Mouse (Mus musculus) myocyte (in vitro differentiated cells): ENCODE data around the gene Unc5c. TPM values are rescaled to one million over a fixed set of nuclear protein-coding genes. Genes with fewer than 3 reads are reported as not detected.

Source experiments
- H3K27me3 ChIP-seq: one replicate; pipeline ENCODE4 v1.6.1; 2011; ENCODE audit not compliant: control insufficient read depth, insufficient read depth, insufficient read length
- H3K36me3 ChIP-seq: one replicate; pipeline ENCODE4 v1.6.1; 2011; ENCODE audit not compliant: control insufficient read depth, insufficient read depth
- H3K4me2 ChIP-seq: one replicate; pipeline ENCODE4 v1.6.1; 2011; ENCODE audit warnings: low read depth, control low read depth
- H3K4me3 ChIP-seq: one replicate; pipeline ENCODE4 v1.5.1; 2011; ENCODE audit warnings: mild to moderate bottlenecking, control low read depth, moderate library complexity
- H3K79me2 ChIP-seq: one replicate; pipeline ENCODE4 v1.6.1; 2011; ENCODE audit not compliant: control insufficient read depth, insufficient read depth
- H3ac ChIP-seq: one replicate; pipeline ENCODE4 v1.6.1; 2011; ENCODE audit not compliant: control insufficient read depth, insufficient read length
- CEBPB ChIP-seq: IDR thresholded peaks from 2 replicates; pipeline ENCODE4 v1.6.1; 2011; ENCODE audit warnings: mild to moderate bottlenecking, moderate library complexity; ENCODE audit not compliant: poor library complexity, insufficient read depth, severe bottlenecking
- E2F4 ChIP-seq: IDR thresholded peaks from one replicate; pipeline ENCODE4 v1.6.1; 2011; ENCODE audit warnings: mild to moderate bottlenecking, control low read depth, moderate library complexity; ENCODE audit not compliant: insufficient read depth
- MAX ChIP-seq: IDR thresholded peaks from one replicate; pipeline ENCODE4 v1.6.1; 2011; ENCODE audit warnings: low read depth, mild to moderate bottlenecking, control low read depth
- MYOD1 ChIP-seq, 3 experiments: IDR thresholded peaks; one replicate each; pipeline ENCODE4 v1.6.1; 2011; ENCODE audit warnings: control low read depth in 2 of 3, low read depth in 2 of 3, mild to moderate bottlenecking in 2 of 3, moderate library complexity in 1 of 3; ENCODE audit not compliant: insufficient read length in 2 of 3, control insufficient read depth in 1 of 3
- MYOG ChIP-seq, 3 experiments: IDR thresholded peaks; one replicate each; pipeline ENCODE4 v1.6.1; 2011; ENCODE audit warnings: control low read depth in 2 of 3, low read depth in 2 of 3, mild to moderate bottlenecking in 2 of 3; ENCODE audit not compliant: insufficient read length in 2 of 3, control insufficient read depth in 1 of 3, insufficient read depth in 1 of 3
- POLR2A ChIP-seq: IDR thresholded peaks from one replicate; pipeline ENCODE4 v1.6.1; 2011; ENCODE audit warnings: low read depth, mild to moderate bottlenecking, control low read depth, moderate library complexity; ENCODE audit not compliant: insufficient read length
- POLR2AphosphoS2 ChIP-seq: IDR thresholded peaks from one replicate; pipeline ENCODE4 v1.6.1; 2011; ENCODE audit warnings: low read depth, control low read depth; ENCODE audit not compliant: insufficient read length
- REST ChIP-seq: IDR thresholded peaks from one replicate; pipeline ENCODE4 v1.6.1; 2011; ENCODE audit warnings: mild to moderate bottlenecking, control low read depth, moderate library complexity; ENCODE audit not compliant: insufficient read depth, insufficient read length
- SRF ChIP-seq: IDR thresholded peaks from one replicate; pipeline ENCODE4 v1.6.1; 2011; ENCODE audit warnings: low read depth; ENCODE audit not compliant: control insufficient read depth, insufficient read length
- TCF12 ChIP-seq: IDR thresholded peaks from one replicate; pipeline ENCODE4 v1.6.1; 2011; ENCODE audit warnings: mild to moderate bottlenecking, control low read depth; ENCODE audit not compliant: poor library complexity, insufficient read depth, severe bottlenecking
- TCF3 ChIP-seq: IDR thresholded peaks from one replicate; pipeline ENCODE4 v1.6.1; 2011; ENCODE audit warnings: low read depth, control low read depth; ENCODE audit not compliant: insufficient read length
- USF1 ChIP-seq: IDR thresholded peaks from one replicate; pipeline ENCODE4 v1.6.1; 2011; ENCODE audit warnings: low read depth, mild to moderate bottlenecking, control low read depth, moderate library complexity
- polyA plus RNA-seq: library from polyadenylated mRNA; unstranded; fragments of >200 nt; fragmentation: generic; extraction: Trizol; gene quantifications from one replicate; pipeline ENCODE4 v1.2.1, GENCODE M21; 2012; ENCODE audit warnings: missing spikeins

Unc5c gene
- polyA plus RNA-seq, 1 experiment = 1.00 TPM

DNA sequence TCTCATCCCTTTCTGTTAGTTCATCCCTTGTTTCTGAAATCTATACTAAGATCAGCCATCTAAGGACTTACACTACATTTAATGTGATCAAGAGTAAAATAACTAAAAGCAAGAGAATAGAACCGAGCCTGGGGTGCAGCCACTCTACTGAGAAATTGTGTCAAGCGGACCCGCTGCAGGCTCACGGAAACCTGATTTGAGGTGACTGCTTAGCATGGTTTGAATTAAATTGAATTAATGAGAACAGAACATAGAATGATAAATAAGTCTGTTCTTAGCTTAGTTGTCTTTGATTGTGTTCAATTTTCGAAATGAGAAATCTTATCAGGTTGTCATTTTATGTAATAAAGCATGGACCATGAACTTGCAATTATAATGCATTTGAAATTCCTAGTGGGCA lies 68.8 kb downstream of the Unc5c start:
- H3K79me2 ChIP-seq = no peaks in the 10 kb centered on the region
- H3K36me3 ChIP-seq = no peaks in the 10 kb centered on the region
- no peak overlapping the region for H3ac ChIP-seq
- no peak overlapping the region for H3K4me2 ChIP-seq
- no peak overlapping the region for H3K4me3 ChIP-seq
- H3K27me3 ChIP-seq = no peaks in the 10 kb centered on the region
- no peak for TF ChIP-seq E2F4
- TF ChIP-seq MYOD1 (IDR thresholded peaks at IDR 0.05; ENCODE audit: control insufficient read depth in 1 of 3, insufficient read length in 2 of 3, low read depth in 2 of 3) = no peak
- TF ChIP-seq POLR2AphosphoS2 = no peak
- no peak for TF ChIP-seq MAX
- TF ChIP-seq TCF12 = no peak
- TF ChIP-seq POLR2A = no peak
- TF ChIP-seq USF1 = no peak

DNA sequence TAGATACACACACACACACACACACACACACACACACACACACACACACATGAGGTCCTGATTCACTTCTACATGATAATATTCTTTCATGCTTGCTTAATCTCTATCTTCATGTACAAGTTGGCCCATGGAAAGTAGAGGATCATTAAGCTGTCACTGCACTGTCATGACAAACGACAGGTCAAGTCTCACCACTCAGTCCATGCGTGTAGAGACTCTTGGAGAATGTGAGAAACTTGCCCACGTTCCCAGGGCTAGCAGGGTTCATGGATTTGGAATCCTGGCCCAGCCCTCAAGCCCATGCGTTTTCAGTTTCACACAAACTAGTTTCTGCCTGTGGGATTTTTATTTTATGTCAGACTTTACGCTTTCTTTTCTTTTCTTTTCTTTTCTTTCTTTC lies 71.8 kb downstream of the Unc5c start:
- H3K27me3 ChIP-seq = no peaks in the 10 kb centered on the region
- no peaks in the 10 kb centered on the region for H3K79me2 ChIP-seq
- no peaks in the 10 kb centered on the region for H3K36me3 ChIP-seq
- no peak overlapping the region for H3K4me3 ChIP-seq
- H3K4me2 ChIP-seq = no peak overlapping the region
- no peak overlapping the region for H3ac ChIP-seq
- TF ChIP-seq POLR2A (no peak), E2F4 (no peak), SRF (no peak), POLR2AphosphoS2 (no peak), MYOG (IDR thresholded peaks at IDR 0.05; ENCODE audit: control insufficient read depth in 1 of 3, insufficient read depth in 1 of 3, insufficient read length in 2 of 3, low read depth in 2 of 3) (no peak), REST (no peak)

DNA sequence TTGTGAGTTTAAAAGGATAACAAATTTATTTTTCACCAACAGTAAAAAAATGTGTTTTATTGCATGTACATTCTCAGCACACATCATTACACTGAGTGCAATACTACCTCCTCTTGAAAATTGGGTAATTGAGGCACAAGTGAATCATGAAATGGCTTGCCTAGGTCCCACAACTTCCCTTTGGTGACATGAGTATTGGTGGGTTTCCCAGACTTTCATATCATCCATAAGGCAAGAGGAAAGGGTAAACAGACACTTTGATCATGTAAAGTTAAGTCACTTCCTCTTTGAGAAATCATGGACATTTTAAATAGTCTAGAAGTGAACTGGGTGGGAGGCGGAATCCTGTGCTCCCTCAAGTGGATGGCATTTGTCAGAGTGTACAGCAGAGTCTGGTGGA lies 73.1 kb downstream of the Unc5c start:
- no peaks in the 10 kb centered on the region for H3K36me3 ChIP-seq
- no peaks in the 10 kb centered on the region for H3K27me3 ChIP-seq
- no peak for TF ChIP-seq MYOD1 (IDR thresholded peaks at IDR 0.05; ENCODE audit: control insufficient read depth in 1 of 3, insufficient read length in 2 of 3, low read depth in 2 of 3)
- TF ChIP-seq SRF = no peak
- TF ChIP-seq E2F4 = no peak
- no peak for TF ChIP-seq USF1
- TF ChIP-seq MAX = no peak
- TF ChIP-seq POLR2AphosphoS2 = no peak
- no peak for TF ChIP-seq TCF12
- no peak for TF ChIP-seq MYOG (IDR thresholded peaks at IDR 0.05; ENCODE audit: control insufficient read depth in 1 of 3, insufficient read depth in 1 of 3, insufficient read length in 2 of 3, low read depth in 2 of 3)
- no peak overlapping the region for H3K4me2 ChIP-seq
- H3ac ChIP-seq = no peak overlapping the region
- no peaks in the 10 kb centered on the region for H3K79me2 ChIP-seq
- H3K4me3 ChIP-seq = no peak overlapping the region

DNA sequence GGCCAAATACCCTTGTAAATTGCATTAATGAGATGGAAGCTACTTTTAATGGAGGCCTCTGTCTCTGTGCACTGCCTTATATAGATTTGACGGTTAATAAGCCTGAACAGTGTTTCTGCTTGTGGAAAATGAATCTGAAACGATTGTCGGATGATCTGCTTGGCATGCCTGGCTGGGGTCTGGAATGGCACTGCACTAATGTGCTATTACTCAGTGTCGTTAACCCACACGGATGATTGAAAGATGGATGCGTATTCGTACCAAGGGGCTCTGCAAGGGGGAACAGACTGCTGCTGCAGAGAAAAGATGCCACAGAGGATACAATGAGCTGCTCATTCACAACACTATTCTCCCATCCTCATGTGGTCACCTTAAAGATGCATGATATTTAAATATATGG lies 75.7 kb downstream of the Unc5c start:
- Histone ChIP-seq H3K4me3 (no peak overlapping the region), H3K36me3 (no peaks in the 10 kb centered on the region), H3K4me2 (no peak overlapping the region), H3ac (no peak overlapping the region), H3K79me2 (no peaks in the 10 kb centered on the region), H3K27me3 (no peaks in the 10 kb centered on the region)
- TF ChIP-seq CEBPB (no peak), MAX (no peak), TCF3 (no peak), USF1 (no peak), POLR2AphosphoS2 (no peak), MYOD1 (IDR thresholded peaks at IDR 0.05; ENCODE audit: control insufficient read depth in 1 of 3, insufficient read length in 2 of 3, low read depth in 2 of 3) (no peak), REST (no peak), SRF (no peak), E2F4 (no peak), POLR2A (no peak), TCF12 (no peak), MYOG (IDR thresholded peaks at IDR 0.05; ENCODE audit: control insufficient read depth in 1 of 3, insufficient read depth in 1 of 3, insufficient read length in 2 of 3, low read depth in 2 of 3) (no peak)

DNA sequence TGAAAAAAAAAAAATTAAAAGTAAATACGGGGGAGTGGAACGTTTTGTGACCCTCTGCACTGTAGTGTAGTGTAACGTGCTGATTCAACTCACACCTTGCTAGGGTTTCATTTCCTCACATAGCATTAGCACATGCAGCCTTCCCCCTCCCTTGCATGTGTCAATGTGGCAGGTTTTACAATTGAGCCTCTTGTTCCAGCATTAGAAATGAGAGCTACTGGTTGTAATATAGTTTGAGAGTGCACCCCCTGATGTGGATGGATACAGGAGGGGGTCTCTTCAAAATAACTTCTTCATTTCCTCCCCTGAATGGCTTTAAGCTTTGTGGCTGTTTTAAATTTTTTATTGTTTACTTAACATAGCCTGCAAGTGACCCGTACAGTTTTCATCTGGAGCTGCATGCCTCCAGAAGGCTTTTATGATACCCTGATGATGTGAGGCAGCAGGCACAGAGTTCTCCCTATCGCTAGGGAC lies 82.4 kb downstream of the Unc5c start:
- TF ChIP-seq TCF3 (no peak), USF1 (no peak), CEBPB (no peak), REST (no peak), POLR2A (no peak), MYOD1 (IDR thresholded peaks at IDR 0.05; ENCODE audit: control insufficient read depth in 1 of 3, insufficient read length in 2 of 3, low read depth in 2 of 3) (no peak), MAX (no peak), SRF (no peak), E2F4 (no peak), POLR2AphosphoS2 (no peak), MYOG (IDR thresholded peaks at IDR 0.05; ENCODE audit: control insufficient read depth in 1 of 3, insufficient read depth in 1 of 3, insufficient read length in 2 of 3, low read depth in 2 of 3) (no peak), TCF12 (no peak)
- H3K27me3 ChIP-seq = no peaks in the 10 kb centered on the region
- H3ac ChIP-seq = no peak overlapping the region
- no peaks in the 10 kb centered on the region for H3K36me3 ChIP-seq
- H3K79me2 ChIP-seq = no peaks in the 10 kb centered on the region
- H3K4me3 ChIP-seq = no peak overlapping the region
- H3K4me2 ChIP-seq = no peak overlapping the region
